Mouse (Mus musculus) MEL (cell line): ENCODE measurements at regions not wholly inside any gene's neighbourhood (a gene's known extent, or its start where the extent isn't known, plus 50 kb on each side); places are given as distances from the start of the nearest gene placed in this dataset.

ENCODE experiments used
- DNase-seq: peaks from one replicate; pipeline ENCODE4 v3.0.0; 2011; ENCODE audit warnings: low read depth, low spot score
- H3K27ac ChIP-seq: 2 replicates; pipeline ENCODE4 v1.5.1; 2012; ENCODE audit warnings: low read depth, mild to moderate bottlenecking, control low read depth, low read length, moderate library complexity; ENCODE audit not compliant: control insufficient read depth
- H3K27me3 ChIP-seq, 2 experiments: fragments of 150-350 bp in 1 of 2; sonication (generic) in 1 of 2; 2 replicates each; pipeline ENCODE4 v1.6.1; 2012; ENCODE audit warnings: low read length in 2 of 2, mild to moderate bottlenecking in 2 of 2, improper control_type of control experiment in 1 of 2, moderate library complexity in 1 of 2; ENCODE audit not compliant: insufficient read depth in 2 of 2, control insufficient read depth in 1 of 2
- H3K36me3 ChIP-seq, 2 experiments: 2 replicates each; pipeline ENCODE4 v1.6.1; 2012 to 2014; ENCODE audit warnings: low read length in 2 of 2, improper control_type of control experiment in 1 of 2, inconsistent platforms in 1 of 2, mild to moderate bottlenecking in 1 of 2; ENCODE audit not compliant: insufficient read depth in 2 of 2, control insufficient read depth in 1 of 2
- H3K4me1 ChIP-seq, 2 experiments: fragments of 150-350 bp in 1 of 2; sonication (generic) in 1 of 2; 2 replicates each; pipeline ENCODE4 v1.6.1; 2012; ENCODE audit warnings: low read length in 2 of 2, improper control_type of control experiment in 1 of 2, mild to moderate bottlenecking in 1 of 2; ENCODE audit not compliant: insufficient read depth in 2 of 2, control insufficient read depth in 1 of 2
- H3K4me3 ChIP-seq, 2 experiments: fragments of 150-350 bp in 1 of 2; sonication (generic) in 1 of 2; 2 replicates each; pipeline ENCODE4 v1.5.1; 2012; ENCODE audit warnings: low read depth in 2 of 2, low read length in 2 of 2, mild to moderate bottlenecking in 2 of 2, moderate library complexity in 2 of 2, control low read depth in 1 of 2, improper control_type of control experiment in 1 of 2; ENCODE audit not compliant: control insufficient read depth in 1 of 2, insufficient read depth in 1 of 2
- H3K79me2 ChIP-seq: 2 replicates; pipeline ENCODE4 v1.6.1; 2012; ENCODE audit warnings: mild to moderate bottlenecking, low read length, moderate library complexity; ENCODE audit not compliant: control insufficient read depth, poor library complexity, insufficient read depth
- H3K9ac ChIP-seq: 2 replicates; pipeline ENCODE4 v1.6.1; 2012; ENCODE audit warnings: low read depth, mild to moderate bottlenecking, control low read depth, low read length, moderate library complexity; ENCODE audit not compliant: control insufficient read depth, poor library complexity, severe bottlenecking
- H3K9me3 ChIP-seq: fragments of 150-350 bp; sonication (generic); replicated peaks from 2 replicates; pipeline ENCODE4 v1.6.1; 2012; ENCODE audit warnings: mild to moderate bottlenecking, low read length, improper control_type of control experiment, moderate library complexity; ENCODE audit not compliant: insufficient read depth
- CHD1 ChIP-seq: IDR thresholded peaks from 2 replicates; pipeline ENCODE4 v1.6.1; 2012; ENCODE audit warnings: low read depth, mild to moderate bottlenecking, inconsistent platforms, low read length, improper control_type of control experiment
- CTCF ChIP-seq, 3 experiments: IDR thresholded peaks in 2 of 3; conservative IDR thresholded peaks in 1 of 3; 2 replicates each; pipeline ENCODE4 v1.5.1; 2011 to 2012; ENCODE audit warnings: low read length in 3 of 3, low read depth in 2 of 3, mild to moderate bottlenecking in 2 of 3, improper control_type of control experiment in 1 of 3, inconsistent platforms in 1 of 3, mixed read lengths in 1 of 3, moderate library complexity in 1 of 3; ENCODE audit not compliant: control insufficient read depth in 1 of 3, insufficient read depth in 1 of 3, poor library complexity in 1 of 3, severe bottlenecking in 1 of 3
- ETS1 ChIP-seq: IDR thresholded peaks from 2 replicates; pipeline ENCODE4 v1.6.1; 2012; ENCODE audit warnings: low read depth, mild to moderate bottlenecking, inconsistent platforms, low read length, improper control_type of control experiment, moderate library complexity
- HCFC1 ChIP-seq: IDR thresholded peaks from 2 replicates; pipeline ENCODE4 v1.6.1; 2012; ENCODE audit warnings: low read depth, mild to moderate bottlenecking, inconsistent platforms, low read length, improper control_type of control experiment, moderate library complexity
- JUND ChIP-seq: IDR thresholded peaks from 2 replicates; pipeline ENCODE4 v1.6.1; 2011; ENCODE audit warnings: low read depth, mild to moderate bottlenecking, improper control_type of control experiment, low read length
- MAFK ChIP-seq: IDR thresholded peaks from 2 replicates; pipeline ENCODE4 v1.6.1; 2011; ENCODE audit warnings: low read depth, mild to moderate bottlenecking, low read length, improper control_type of control experiment, borderline replicate concordance
- MAX ChIP-seq: IDR thresholded peaks from 2 replicates; pipeline ENCODE4 v1.6.1; 2011; ENCODE audit warnings: low read length, improper control_type of control experiment
- MEF2A ChIP-seq: IDR thresholded peaks from 2 replicates; pipeline ENCODE4 v1.6.1; 2014; ENCODE audit warnings: low read depth, mild to moderate bottlenecking, inconsistent platforms, low read length, improper control_type of control experiment; ENCODE audit not compliant: poor library complexity, insufficient replicate concordance, severe bottlenecking; ENCODE audit errors: extremely low read depth
- MXI1 ChIP-seq: IDR thresholded peaks from 2 replicates; pipeline ENCODE4 v1.6.1; 2011; ENCODE audit warnings: mild to moderate bottlenecking, low read depth, low read length, improper control_type of control experiment
- MYC ChIP-seq: IDR thresholded peaks from 2 replicates; pipeline ENCODE4 v1.6.1; 2011; ENCODE audit warnings: low read depth, mild to moderate bottlenecking, low read length, improper control_type of control experiment, moderate library complexity
- POLR2AphosphoS2 ChIP-seq: IDR thresholded peaks from 2 replicates; pipeline ENCODE4 v1.6.1; 2011; ENCODE audit warnings: low read length, improper control_type of control experiment
- RCOR1 ChIP-seq: IDR thresholded peaks from 2 replicates; pipeline ENCODE4 v1.6.1; 2012; ENCODE audit warnings: low read depth, mild to moderate bottlenecking, inconsistent platforms, low read length, improper control_type of control experiment
- SIN3A ChIP-seq: IDR thresholded peaks from 2 replicates; pipeline ENCODE4 v1.6.1; 2012; ENCODE audit warnings: low read length, improper control_type of control experiment, inconsistent platforms
- TCF12 ChIP-seq: IDR thresholded peaks from 2 replicates; pipeline ENCODE4 v1.6.1; 2014; ENCODE audit warnings: low read depth, mild to moderate bottlenecking, inconsistent platforms, low read length, improper control_type of control experiment, moderate library complexity
- UBTF ChIP-seq: IDR thresholded peaks from 2 replicates; pipeline ENCODE4 v1.6.1; 2012; ENCODE audit warnings: low read depth, mild to moderate bottlenecking, inconsistent platforms, low read length, improper control_type of control experiment, moderate library complexity, borderline replicate concordance; ENCODE audit not compliant: insufficient read depth
- ZKSCAN1 ChIP-seq: IDR thresholded peaks from 2 replicates; pipeline ENCODE4 v1.6.1; 2012; ENCODE audit warnings: low read depth, mild to moderate bottlenecking, inconsistent platforms, low read length, improper control_type of control experiment, moderate library complexity
- ZNF384 ChIP-seq: IDR thresholded peaks from 2 replicates; pipeline ENCODE4 v1.6.1; 2012; ENCODE audit warnings: low read depth, mild to moderate bottlenecking, inconsistent platforms, low read length, improper control_type of control experiment

- no peaks in the 10 kb centered on the region for H3K9me3 ChIP-seq
- H3K27ac ChIP-seq, result no peak overlapping the region
- H3K79me2 ChIP-seq, result no peaks in the 10 kb centered on the region
- H3K4me1 ChIP-seq, result no peaks in the 10 kb centered on the region
- no peak for DNase-seq
- no peaks in the 10 kb centered on the region for H3K27me3 ChIP-seq
- no peak overlapping the region for H3K4me3 ChIP-seq
- no peak overlapping the region for H3K9ac ChIP-seq
- TF ChIP-seq CTCF (IDR thresholded peaks at IDR 0.05 in 2 of 3, conservative IDR thresholded peaks at IDR 0.05 in 1 of 3; ENCODE audit: control insufficient read depth in 1 of 3, insufficient read depth in 1 of 3, low read depth in 2 of 3, low read length in 3 of 3, poor library complexity in 1 of 3, severe bottlenecking in 1 of 3) (no peak), MAFK (no peak), ZKSCAN1 (no peak), SIN3A (no peak), CHD1 (no peak), RCOR1 (no peak), ETS1 (no peak), HCFC1 (no peak), MXI1 (no peak), ZNF384 (no peak), POLR2AphosphoS2 (no peak), TCF12 (no peak), JUND (no peak), MAX (no peak), MEF2A (no peak), UBTF (no peak)
- H3K36me3 ChIP-seq, result no peaks in the 10 kb centered on the region
Observed at GRCm38 (mm10) chr16:9285921-9286320, 456.0 kb downstream of the 1810013L24Rik start.

- Histone ChIP-seq H3K36me3 (no peaks in the 10 kb centered on the region), H3K9me3 (no peaks in the 10 kb centered on the region), H3K4me1 (no peaks in the 10 kb centered on the region), H3K27ac (no peak overlapping the region), H3K4me3 (no peak overlapping the region), H3K79me2 (no peaks in the 10 kb centered on the region), H3K9ac (no peak overlapping the region), H3K27me3 (no peaks in the 10 kb centered on the region)
- no peak for DNase-seq
- no peak for TF ChIP-seq MYC
Observed at GRCm38 (mm10) chr16:9287557-9287956, 457.7 kb downstream of the 1810013L24Rik start.
